Mouse (Mus musculus) CH12.LX (cell line): ENCODE results near the gene Plekha5. TPM values are rescaled to one million over a fixed set of nuclear protein-coding genes. Genes with fewer than 3 reads are reported as not detected.
A peak's percentile ranks its signal among the peaks of the same experiment; 100 is the strongest.

Experiments
- DNase-seq: peaks from one replicate; pipeline ENCODE4 v3.0.0-alpha.2; 2013; ENCODE audit errors: extremely low read depth
- H3K27ac ChIP-seq: 2 replicates; pipeline ENCODE4 v1.5.1; 2012; ENCODE audit warnings: low read depth, mild to moderate bottlenecking, control low read depth, moderate library complexity; ENCODE audit not compliant: insufficient read depth
- H3K27me3 ChIP-seq: replicated peaks from 2 replicates; pipeline ENCODE3; 2012; ENCODE audit warnings: inconsistent platforms
- H3K36me3 ChIP-seq, 2 experiments: replicated peaks in 1 of 2; 2 replicates each; pipeline versions ENCODE3 to v1.6.1; 2012; ENCODE audit warnings: inconsistent platforms in 1 of 2, low read length in 1 of 2, mild to moderate bottlenecking in 1 of 2, mixed read lengths in 1 of 2, moderate library complexity in 1 of 2; ENCODE audit not compliant: control insufficient read depth in 1 of 2, insufficient read depth in 1 of 2
- H3K4me1 ChIP-seq, 2 experiments: 2 replicates each; pipeline ENCODE4 v1.6.1; 2012; ENCODE audit warnings: inconsistent platforms in 1 of 2, moderate library complexity in 1 of 2; ENCODE audit not compliant: insufficient read depth in 2 of 2, control insufficient read depth in 1 of 2
- H3K4me2 ChIP-seq: 2 replicates; pipeline ENCODE4 v1.6.1; 2012; ENCODE audit warnings: low read depth, mild to moderate bottlenecking, control low read depth; ENCODE audit not compliant: poor library complexity, insufficient read depth, severe bottlenecking
- H3K4me3 ChIP-seq, 3 experiments: fragments of 150-350 bp in 1 of 3; sonication (generic) in 1 of 3; replicated peaks in 1 of 3; 2 replicates each; pipeline versions ENCODE3 to v1.5.1; 2011 to 2012; ENCODE audit warnings: low read depth in 2 of 3, low read length in 2 of 3, mild to moderate bottlenecking in 2 of 3, moderate library complexity in 2 of 3, control low read depth in 1 of 3, improper control_type of control experiment in 1 of 3, inconsistent platforms in 1 of 3, mixed read lengths in 1 of 3; ENCODE audit not compliant: poor library complexity in 1 of 3
- H3K79me2 ChIP-seq: replicated peaks from 2 replicates; pipeline ENCODE4 v1.6.1; 2012; ENCODE audit warnings: mild to moderate bottlenecking, moderate library complexity; ENCODE audit not compliant: control insufficient read depth, poor library complexity, insufficient read depth, severe bottlenecking; ENCODE audit errors: extremely low read depth
- H3K9ac ChIP-seq: 2 replicates; pipeline ENCODE4 v1.6.1; 2012; ENCODE audit warnings: low read depth, mild to moderate bottlenecking, control low read depth, moderate library complexity; ENCODE audit not compliant: insufficient read depth
- H3K9me3 ChIP-seq: replicated peaks from 2 replicates; pipeline ENCODE3; 2012; ENCODE audit warnings: low read length, inconsistent platforms, mixed read lengths
- CHD2 ChIP-seq: IDR thresholded peaks from 2 replicates; pipeline ENCODE4 v1.6.1; 2011; ENCODE audit warnings: low read length, improper control_type of control experiment
- CTCF ChIP-seq, 2 experiments: IDR thresholded peaks in 1 of 2; conservative IDR thresholded peaks in 1 of 2; 2 replicates each; pipeline ENCODE4 v1.5.1; 2011 to 2012; ENCODE audit warnings: low read depth in 2 of 2, low read length in 2 of 2, improper control_type of control experiment in 1 of 2, inconsistent platforms in 1 of 2, mild to moderate bottlenecking in 1 of 2, moderate library complexity in 1 of 2
- ELF1 ChIP-seq: IDR thresholded peaks from 2 replicates; pipeline ENCODE4 v1.6.1; 2014; ENCODE audit warnings: low read depth, mild to moderate bottlenecking, inconsistent platforms, low read length, improper control_type of control experiment
- EP300 ChIP-seq: IDR thresholded peaks from 2 replicates; pipeline ENCODE4 v1.6.1; 2011; ENCODE audit warnings: low read length, improper control_type of control experiment
- ETS1 ChIP-seq: conservative IDR thresholded peaks from 2 replicates; pipeline ENCODE4 v1.6.1; 2012; ENCODE audit warnings: low read depth, mild to moderate bottlenecking, inconsistent platforms, low read length, improper control_type of control experiment, moderate library complexity
- HCFC1 ChIP-seq: IDR thresholded peaks from 2 replicates; pipeline ENCODE4 v1.6.1; 2012; ENCODE audit warnings: low read depth, mild to moderate bottlenecking, inconsistent platforms, low read length, improper control_type of control experiment
- IRF4 ChIP-seq: IDR thresholded peaks from 2 replicates; pipeline ENCODE4 v1.6.1; 2014; ENCODE audit warnings: low read depth, mild to moderate bottlenecking, inconsistent platforms, low read length, improper control_type of control experiment
- JUN ChIP-seq: IDR thresholded peaks from 2 replicates; pipeline ENCODE4 v1.6.1; 2011; ENCODE audit warnings: low read depth, mild to moderate bottlenecking, low read length, improper control_type of control experiment, moderate library complexity; ENCODE audit not compliant: insufficient read depth
- KAT2A ChIP-seq: IDR thresholded peaks from 2 replicates; pipeline ENCODE4 v1.6.1; 2012; ENCODE audit warnings: low read length, improper control_type of control experiment, inconsistent platforms; ENCODE audit not compliant: insufficient replicate concordance
- MAZ ChIP-seq: IDR thresholded peaks from 2 replicates; pipeline ENCODE4 v1.6.1; 2012; ENCODE audit warnings: low read depth, mild to moderate bottlenecking, inconsistent platforms, low read length, improper control_type of control experiment, moderate library complexity
- MYC ChIP-seq: IDR thresholded peaks from 2 replicates; pipeline ENCODE4 v1.6.1; 2011; ENCODE audit warnings: low read depth, mild to moderate bottlenecking, improper control_type of control experiment, low read length
- NELFE ChIP-seq: IDR thresholded peaks from 2 replicates; pipeline ENCODE4 v1.6.1; 2011; ENCODE audit warnings: low read depth, low read length, improper control_type of control experiment
- NRF1 ChIP-seq: IDR thresholded peaks from 2 replicates; pipeline ENCODE4 v1.6.1; 2014; ENCODE audit warnings: low read depth, mild to moderate bottlenecking, inconsistent platforms, low read length, improper control_type of control experiment, moderate library complexity
- POLR2AphosphoS2 ChIP-seq: IDR thresholded peaks from 2 replicates; pipeline ENCODE4 v1.6.1; 2011; ENCODE audit warnings: low read depth, low read length, improper control_type of control experiment
- RAD21 ChIP-seq: IDR thresholded peaks from 2 replicates; pipeline ENCODE4 v1.6.1; 2011; ENCODE audit warnings: low read depth, mild to moderate bottlenecking, low read length, improper control_type of control experiment, moderate library complexity
- SIN3A ChIP-seq: IDR thresholded peaks from 2 replicates; pipeline ENCODE4 v1.6.1; 2012; ENCODE audit warnings: low read length, improper control_type of control experiment, inconsistent platforms
- TCF12 ChIP-seq: IDR thresholded peaks from 2 replicates; pipeline ENCODE4 v1.6.1; 2014; ENCODE audit warnings: low read depth, mild to moderate bottlenecking, inconsistent platforms, low read length, improper control_type of control experiment
- UBTF ChIP-seq: IDR thresholded peaks from 2 replicates; pipeline ENCODE4 v1.6.1; 2012; ENCODE audit warnings: low read depth, mild to moderate bottlenecking, inconsistent platforms, low read length, improper control_type of control experiment, moderate library complexity
- ZC3H11A ChIP-seq: IDR thresholded peaks from 2 replicates; pipeline ENCODE4 v1.6.1; 2012; ENCODE audit warnings: low read depth, mild to moderate bottlenecking, inconsistent platforms, low read length, improper control_type of control experiment
- ZNF384 ChIP-seq: IDR thresholded peaks from 2 replicates; pipeline ENCODE4 v1.6.1; 2012; ENCODE audit warnings: low read depth, low read length, improper control_type of control experiment, inconsistent platforms
- dilution Hi-C: fragments of 300-500 bp; cut with MboI; formaldehyde crosslinking; loops from 2 replicates; pipeline ENCODE4 v1.14.3; 2020; ENCODE audit warnings: low sequenced_read_pairs; ENCODE audit not compliant: extremely low pct_unique_long_range_greater_than_20kb, extremely low pct_ligation_motif_present
- in situ Hi-C: fragments of 300-500 bp; cut with MboI; formaldehyde crosslinking; loops from 3 replicates; pipeline ENCODE4 v1.14.3; 2019; ENCODE audit warnings: low sequenced_read_pairs, low pct_ligation_motif_present, low pct_unique_long_range_greater_than_20kb, mixed read lengths
- polyA plus RNA-seq: library from polyadenylated mRNA; unstranded; fragments of >175 nt; gene quantifications from 2 replicates; pipeline ENCODE4 v1.2.1, GENCODE M21; 2012; ENCODE audit warnings: low read depth; ENCODE audit not compliant: insufficient read length
- total RNA-seq, 2 experiments: library from RNA; depleted of rRNA; stranded (reverse); fragments of 300-350 nt in 1 of 2; fragments of >200 nt in 1 of 2; gene quantifications; 2 replicates each; pipeline ENCODE4 v1.2.3; 2012 to 2014

Gene Plekha5
- total and polyA plus RNA-seq, 3 experiments, result 0.12 to 0.38 (median 0.27) TPM

GRCm38 (mm10) chr6:140576961-140577821, 153.3 kb downstream of the Plekha5 start:
- Histone ChIP-seq H3K4me2 (no peak overlapping the region), H3K36me3 (no peaks in the 10 kb centered on the region), H3K9ac (no peak overlapping the region), H3K27ac (no peak overlapping the region), H3K79me2 (no peaks in the 10 kb centered on the region), H3K4me3 (no peak overlapping the region), H3K27me3 (no peaks in the 10 kb centered on the region), H3K9me3 (no peaks in the 10 kb centered on the region), H3K4me1 (peaks cover 0 to 4% of the 10 kb centered on the region in 2 experiments; a peak in 2 of 4 replicates)
- 0 out of 2 replicates have a peak, but pooled peaks have one; percentile 33 for TF ChIP-seq MYC
- TF ChIP-seq ZNF384, result no peak
- peak; percentile 19 for TF ChIP-seq RAD21
- TF ChIP-seq CTCF (conservative IDR thresholded peaks at IDR 0.05 in 1 of 2, IDR thresholded peaks at IDR 0.05 in 1 of 2; ENCODE audit: low read depth in 2 of 2, low read length in 2 of 2), result peak; percentile 19 to 53; a peak in 3 of 4 replicates
- no peak for DNase-seq
- in situ Hi-C loops, result no loop called here
- dilution Hi-C loops, result no loop called here

GRCm38 (mm10) chr6:140577822-140578170, 153.9 kb downstream of the Plekha5 start:
- Histone ChIP-seq H3K4me2 (no peak overlapping the region), H3K9me3 (no peaks in the 10 kb centered on the region), H3K79me2 (no peaks in the 10 kb centered on the region), H3K27ac (no peak overlapping the region), H3K36me3 (no peaks in the 10 kb centered on the region), H3K9ac (no peak overlapping the region), H3K27me3 (no peaks in the 10 kb centered on the region), H3K4me1 (peaks cover 0 to 4% of the 10 kb centered on the region in 2 experiments; a peak in 2 of 4 replicates), H3K4me3 (no peak overlapping the region)
- TF ChIP-seq POLR2AphosphoS2, result no peak
- no peak for TF ChIP-seq CHD2
- TF ChIP-seq TCF12, result no peak
- no peak for TF ChIP-seq MAZ
- no peak for TF ChIP-seq MYC
- TF ChIP-seq IRF4, result no peak
- TF ChIP-seq SIN3A, result no peak
- no peak for TF ChIP-seq ETS1
- TF ChIP-seq RAD21, result no peak
- TF ChIP-seq UBTF, result no peak
- TF ChIP-seq HCFC1, result no peak
- no peak for TF ChIP-seq KAT2A
- no peak for TF ChIP-seq NELFE
- TF ChIP-seq ELF1, result no peak
- TF ChIP-seq EP300, result no peak
- no peak for TF ChIP-seq JUN
- no peak for TF ChIP-seq NRF1
- no peak for TF ChIP-seq ZNF384
- no peak for TF ChIP-seq ZC3H11A
- in situ Hi-C loops (no loop called here), dilution Hi-C loops (no loop called here)
- no peak for DNase-seq
